Mouse (Mus musculus) E14TG2a.4 (cell line): ENCODE data around the gene Rxylt1.

Experiments
- CTCF ChIP-seq: conservative IDR thresholded peaks from 2 replicates; pipeline ENCODE4 v1.5.1; 2014; ENCODE audit warnings: low read length
- NANOG ChIP-seq: IDR thresholded peaks from 2 replicates; pipeline ENCODE4 v1.6.1; 2014; ENCODE audit warnings: borderline replicate concordance, low read length, mixed read lengths

DNA sequence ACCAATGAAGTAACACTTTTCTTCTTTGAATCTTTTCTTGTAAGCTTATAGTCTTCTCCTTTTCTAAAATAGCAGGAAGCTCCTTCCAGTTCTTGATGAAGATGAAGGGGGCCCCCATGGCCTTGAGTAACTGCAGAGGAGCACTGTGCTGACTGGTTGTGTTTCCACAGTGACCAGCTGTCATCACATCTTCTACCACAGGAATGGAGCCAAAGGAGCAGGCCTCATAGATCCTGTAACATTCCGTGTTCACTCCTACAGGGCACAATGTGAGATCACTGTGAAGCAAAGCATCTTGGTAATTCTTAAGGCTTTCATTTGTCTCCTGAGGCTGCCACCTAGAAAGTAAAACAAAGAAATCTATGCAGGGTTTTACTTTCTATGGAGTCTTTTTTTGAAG is 15.8 kb downstream of the Rxylt1 start:
- TF ChIP-seq CTCF: no peak
- no peak for TF ChIP-seq NANOG
